Mouse (Mus musculus) lung, postnatal 4 days (tissue): ENCODE data around the gene Slco3a1.

Source experiments
- DNase-seq, 2 experiments: peaks; one replicate each; pipeline ENCODE4 v3.0.0; 2021

The Slco3a1 gene

DNA sequence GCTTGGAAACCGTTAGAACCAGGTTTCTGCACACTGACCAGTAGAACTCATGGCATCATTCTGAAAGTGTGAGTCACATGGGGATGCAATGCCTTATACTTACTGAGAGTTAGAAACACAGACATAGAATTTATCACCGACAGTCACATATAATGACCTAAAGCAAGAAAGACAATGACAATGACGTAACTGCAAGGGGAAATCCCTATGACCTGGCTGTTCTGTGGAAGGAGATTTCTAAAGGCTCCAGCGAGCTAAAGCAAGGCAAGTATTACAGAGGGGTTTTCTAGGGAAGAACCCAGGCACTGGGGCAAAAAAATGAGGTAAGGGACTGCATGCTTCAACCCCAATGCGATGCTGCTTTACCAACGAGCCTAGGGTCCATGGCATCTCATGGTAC lies 26.9 kb downstream of the Slco3a1 start:
- DNase-seq = no peak

DNA sequence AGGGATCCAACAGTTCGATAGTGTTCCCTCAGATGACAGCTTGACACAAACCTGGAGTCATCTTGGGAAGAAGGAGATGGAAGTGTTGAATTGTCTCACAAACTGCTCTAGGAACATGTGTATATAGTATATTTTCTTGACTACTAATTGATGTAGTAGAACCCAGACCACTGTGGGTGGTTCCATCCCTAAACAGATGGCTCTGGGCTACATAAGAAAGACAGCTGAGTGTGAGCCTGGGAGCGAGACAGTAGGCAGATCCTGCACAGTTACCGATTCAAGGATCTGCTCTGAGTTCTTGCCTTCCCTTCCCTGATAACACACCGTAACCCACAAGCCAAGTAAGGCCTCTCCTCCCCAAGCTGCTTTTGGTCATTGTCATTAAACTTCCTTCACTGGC lies 28.6 kb downstream of the Slco3a1 start:
- DNase-seq = no peak

DNA sequence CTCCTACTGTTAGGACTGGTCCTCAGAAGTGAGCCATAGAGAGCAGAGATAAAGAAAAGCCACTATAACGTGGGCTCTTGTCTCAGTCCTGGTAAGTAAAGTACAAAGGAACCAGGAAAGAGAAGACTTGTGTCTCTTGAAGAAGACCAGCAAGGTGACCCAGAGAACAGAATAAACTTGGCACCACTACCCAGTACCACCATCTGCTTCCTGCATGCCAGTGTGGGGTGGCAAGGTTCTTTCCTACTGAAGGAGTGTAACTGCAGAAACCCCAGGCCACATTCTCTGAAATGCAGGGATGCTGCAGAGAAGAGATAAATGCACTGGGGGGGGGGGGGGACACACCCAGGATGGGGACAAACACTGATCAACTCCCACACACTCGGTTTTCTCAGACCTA lies 29.0 kb downstream of the Slco3a1 start:
- DNase-seq = no peak

DNA sequence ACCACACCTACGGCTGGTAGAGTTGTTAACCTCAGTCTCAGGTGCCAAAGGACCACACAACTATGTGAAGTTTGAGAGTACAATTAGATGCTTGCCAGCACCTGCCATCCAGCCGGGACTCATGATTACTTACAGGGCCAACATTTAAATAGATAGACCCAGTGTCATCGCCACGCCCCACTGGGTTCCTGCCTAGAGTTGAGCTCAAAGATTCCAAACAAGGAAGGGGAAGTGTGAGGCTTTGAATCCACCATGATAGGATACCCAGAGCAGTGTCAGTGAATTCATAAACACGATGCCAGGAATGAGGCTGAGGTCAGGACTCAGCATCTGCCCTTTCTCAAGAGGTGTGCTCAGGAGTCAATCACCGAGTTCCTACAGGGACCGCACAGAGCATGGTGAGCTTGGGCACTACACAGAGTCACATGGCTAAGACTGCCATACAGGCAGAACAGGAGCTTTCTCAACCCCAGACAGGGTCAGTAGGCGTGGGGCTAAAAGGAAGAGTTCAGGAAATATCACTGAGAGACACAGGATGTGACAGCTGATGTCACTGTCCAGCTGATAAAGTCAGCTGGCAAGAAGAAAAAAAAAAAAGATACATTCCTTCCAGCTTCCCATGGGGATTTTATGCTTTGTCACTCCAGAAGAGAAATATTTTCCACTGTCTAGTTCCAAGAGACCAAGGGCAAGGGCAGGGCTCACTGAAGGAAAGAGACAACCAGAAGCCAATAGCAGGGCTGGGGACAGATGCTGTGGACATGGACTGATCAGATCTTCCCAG lies 30.2 kb downstream of the Slco3a1 start:
- peak; percentile 36 to 44 for DNase-seq

DNA sequence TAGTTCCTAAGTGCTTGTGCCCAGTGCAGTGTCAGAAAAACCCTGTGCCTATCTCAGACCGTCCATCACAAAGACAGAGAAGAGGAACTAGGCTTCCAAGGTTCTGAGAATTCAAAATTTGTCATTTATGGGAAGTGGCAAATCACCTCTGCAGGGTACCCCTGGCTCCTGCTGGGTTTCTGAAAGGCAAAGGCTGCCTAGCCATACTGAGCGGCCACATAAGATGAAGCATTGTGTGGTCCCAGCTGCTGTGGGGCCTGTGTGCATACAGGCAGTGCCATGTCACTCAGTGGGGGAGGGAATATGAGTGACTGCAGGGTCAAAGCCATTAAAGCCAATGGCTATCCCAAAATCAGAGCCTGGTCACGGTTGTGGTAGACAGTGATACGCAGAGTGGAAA lies 31.5 kb downstream of the Slco3a1 start:
- no peak for DNase-seq

DNA sequence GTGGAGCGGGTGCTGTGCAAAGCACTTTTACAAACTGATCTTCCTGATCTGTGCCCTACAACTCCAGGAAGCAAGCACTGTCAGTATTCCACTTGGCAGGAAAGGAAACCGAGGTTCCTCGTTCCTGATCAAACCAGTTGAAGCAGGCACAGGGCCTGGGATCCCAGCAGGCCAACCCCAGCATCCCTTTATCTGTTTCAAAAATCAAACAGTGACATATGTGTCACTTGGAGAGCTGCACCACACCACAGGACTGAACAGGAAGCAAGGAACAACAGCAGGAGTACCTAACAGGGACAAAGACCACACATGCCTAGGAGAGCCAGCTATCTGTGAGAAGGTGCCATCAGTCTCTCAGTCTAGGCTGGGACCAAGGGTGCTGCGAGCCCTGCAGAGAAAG lies 32.3 kb downstream of the Slco3a1 start:
- DNase-seq = no peak

DNA sequence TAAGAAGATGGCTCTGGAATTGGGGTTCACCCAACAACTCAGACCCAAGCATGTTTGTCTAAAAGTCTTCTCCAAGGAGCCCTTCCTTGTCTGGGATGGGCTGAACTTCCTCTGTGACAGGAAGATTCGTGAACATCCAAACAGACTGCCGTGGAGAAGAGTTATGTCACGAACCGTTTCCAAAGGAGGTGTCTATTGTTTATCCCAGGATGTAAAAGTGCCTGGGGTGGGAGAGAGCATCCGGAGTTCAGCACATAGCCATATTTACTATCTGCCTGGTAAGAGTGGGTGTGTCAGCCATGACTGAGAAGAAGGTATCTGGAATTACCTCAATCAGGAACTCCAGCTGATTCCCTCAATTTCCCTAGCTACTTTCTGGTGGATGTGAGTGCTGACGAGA lies 35.2 kb downstream of the Slco3a1 start:
- DNase-seq = no peak

DNA sequence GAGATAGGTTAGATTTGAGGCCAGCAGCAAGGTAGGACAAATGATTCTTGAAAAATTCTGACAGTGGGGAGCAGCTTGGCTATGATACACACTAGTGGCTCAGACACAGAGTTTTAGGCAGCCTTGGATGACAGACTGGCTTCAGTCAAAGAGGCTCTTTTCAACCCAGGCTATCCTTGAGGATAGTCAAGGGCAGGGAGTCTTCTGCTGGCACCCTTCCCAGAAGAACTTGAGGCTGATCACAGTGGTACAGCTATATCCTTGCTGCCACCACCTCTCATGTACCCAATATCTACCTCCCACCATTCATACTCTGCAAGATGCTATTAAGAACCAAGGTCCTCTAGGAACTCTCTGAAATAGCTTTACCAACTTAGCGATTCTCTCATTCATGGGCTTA lies 35.8 kb downstream of the Slco3a1 start:
- no peak for DNase-seq

DNA sequence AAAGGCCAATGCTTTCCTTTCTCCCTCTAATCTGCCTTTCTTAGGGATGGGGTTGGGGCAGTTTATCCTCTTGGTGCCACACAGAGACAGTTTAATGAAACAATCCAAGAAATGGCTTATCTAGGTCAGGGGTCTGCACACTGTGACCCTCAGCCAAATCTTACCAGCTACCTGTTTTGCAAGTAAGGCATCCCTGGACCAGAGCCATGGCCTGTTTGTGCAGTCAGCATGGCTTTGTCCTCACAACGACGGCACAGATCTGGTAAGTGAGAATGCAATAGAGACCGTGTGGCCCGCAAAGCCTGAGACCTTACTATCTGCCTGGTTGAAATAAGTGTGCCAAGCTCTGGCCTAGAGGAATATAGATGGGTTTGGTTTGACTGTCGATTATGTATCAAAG lies 36.3 kb downstream of the Slco3a1 start:
- DNase-seq = no peak

DNA sequence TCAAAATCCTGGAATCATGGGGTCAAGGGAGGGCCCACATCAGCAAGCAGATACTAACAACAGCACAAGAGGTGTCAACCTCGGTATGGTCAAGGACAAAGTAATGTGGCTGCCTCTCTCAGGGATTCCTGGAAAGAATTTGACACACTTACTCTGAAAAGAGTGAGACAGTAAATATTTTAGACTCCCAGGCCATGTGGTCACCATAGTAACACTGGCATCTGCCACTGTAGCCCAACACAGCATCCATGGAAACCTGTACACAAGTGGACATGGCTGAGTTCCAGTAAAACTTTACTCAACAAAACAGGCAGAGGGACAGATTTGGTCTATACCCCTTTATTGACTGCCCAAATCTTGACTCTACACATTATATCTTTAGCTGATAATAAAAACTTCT lies 43.9 kb downstream of the Slco3a1 start:
- DNase-seq = peak; percentile 34 to 51

DNA sequence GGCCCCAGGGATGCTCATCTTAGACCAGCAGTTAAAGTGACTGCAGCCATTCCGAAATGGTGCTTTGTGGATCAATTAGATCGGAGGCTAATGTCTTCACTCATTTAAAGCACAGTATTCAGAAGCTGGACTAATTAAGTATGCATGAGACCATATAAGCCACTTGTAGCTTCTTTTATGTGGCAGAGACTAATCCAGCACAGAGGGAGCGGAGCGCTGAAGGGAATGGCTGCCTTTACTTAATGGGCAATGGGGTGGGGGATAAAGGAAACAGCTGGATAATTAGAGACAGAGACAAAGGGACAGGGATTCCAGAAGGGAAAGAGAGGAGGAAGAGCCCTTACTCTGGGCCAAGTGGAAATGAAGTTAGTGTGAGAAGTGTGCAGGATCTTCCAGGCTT lies 46.4 kb downstream of the Slco3a1 start:
- DNase-seq = no peak

DNA sequence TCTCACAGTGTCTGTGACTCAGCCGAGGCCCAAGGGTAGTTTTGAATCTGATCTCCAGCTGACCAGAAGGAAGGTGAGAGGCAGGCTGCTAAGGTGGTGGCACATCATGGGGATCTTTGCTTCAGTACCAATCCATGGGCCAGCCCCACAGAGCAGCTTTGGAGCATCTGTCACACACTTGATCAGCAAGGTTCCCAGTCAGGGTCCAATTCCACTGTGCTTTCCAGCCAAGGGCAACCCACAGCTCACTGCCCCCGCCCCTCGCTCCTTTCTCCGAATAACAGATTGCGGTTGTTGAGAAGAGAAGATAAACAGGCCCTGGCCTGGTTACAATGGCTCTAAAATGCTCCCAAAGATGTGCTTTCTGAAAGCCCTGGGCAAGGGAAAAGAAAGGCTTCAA lies 47.7 kb downstream of the Slco3a1 start:
- peak in 1 of 2 experiments; percentile 55 for DNase-seq

- no peak for DNase-seq
Observed at GRCm38 (mm10) chr7:74505635-74506034, 48.9 kb downstream of the Slco3a1 start.

GRCm38 (mm10) chr7:74501187-74501586 lies 53.4 kb downstream of the Slco3a1 start:
- no peak for DNase-seq

DNA sequence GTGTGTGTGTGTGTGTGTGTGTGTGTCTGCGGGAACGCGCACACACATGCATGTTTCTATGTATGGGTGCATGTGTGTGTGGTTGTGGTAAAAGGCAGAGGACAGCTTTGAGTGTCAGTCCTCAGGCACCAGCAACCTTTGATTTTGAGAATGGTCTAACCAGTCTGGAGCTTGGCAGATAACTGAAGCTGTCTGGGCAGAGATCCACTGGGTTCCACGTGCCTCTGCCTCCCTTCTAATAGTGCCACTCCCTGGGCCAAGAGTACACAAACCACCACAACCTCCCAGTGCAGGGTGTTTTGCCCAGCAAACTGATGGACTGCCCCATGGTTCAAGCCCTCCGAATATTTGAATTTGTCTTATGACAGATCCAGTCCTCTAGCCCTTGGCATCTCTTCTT lies 55.1 kb downstream of the Slco3a1 start:
- DNase-seq = no peak

GRCm38 (mm10) chr7:74498266-74498980 lies 56.2 kb downstream of the Slco3a1 start:
- DNase-seq = no peak

- DNase-seq = no peak
Observed at GRCm38 (mm10) chr7:74497203-74497602, 57.4 kb downstream of the Slco3a1 start.

GRCm38 (mm10) chr7:74495451-74495850 lies 59.1 kb downstream of the Slco3a1 start:
- DNase-seq = no peak

- no peak for DNase-seq
Observed at GRCm38 (mm10) chr7:74493775-74494174, 60.8 kb downstream of the Slco3a1 start.

- DNase-seq = no peak
Observed at GRCm38 (mm10) chr7:74491683-74492355, 62.8 kb downstream of the Slco3a1 start.

- no peak for DNase-seq
Observed at GRCm38 (mm10) chr7:74488141-74488540, 66.4 kb downstream of the Slco3a1 start.

- no peak for DNase-seq
Observed at GRCm38 (mm10) chr7:74487727-74488126, 66.9 kb downstream of the Slco3a1 start.

- no peak for DNase-seq
Observed at GRCm38 (mm10) chr7:74486083-74486482, 68.5 kb downstream of the Slco3a1 start.

DNA sequence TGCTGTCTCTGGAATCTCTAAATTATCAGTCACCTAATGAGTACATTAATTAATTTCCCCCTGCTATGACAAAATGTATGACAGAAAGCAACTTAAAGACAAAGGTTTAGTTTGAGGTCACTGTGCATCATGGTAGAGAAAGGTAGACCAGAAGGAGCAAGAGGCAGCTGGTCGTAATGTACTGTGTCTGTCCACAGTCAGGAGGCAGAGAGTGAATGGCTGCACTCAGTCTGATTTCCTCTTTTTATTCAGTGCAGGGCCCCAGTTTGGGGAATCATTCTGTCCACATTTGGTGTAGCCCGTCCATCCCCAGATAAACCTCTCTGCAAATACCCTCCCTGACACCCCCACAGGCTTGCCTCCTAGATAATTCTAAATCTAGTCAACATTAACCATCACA lies 68.9 kb downstream of the Slco3a1 start:
- no peak for DNase-seq
